Mouse (Mus musculus) CH12.LX (cell line): ENCODE data around the gene Gbgt1.

Experiments
- CTCF ChIP-seq, 2 experiments: IDR thresholded peaks in 1 of 2; conservative IDR thresholded peaks in 1 of 2; 2 replicates each; pipeline ENCODE4 v1.5.1; 2011 to 2012; ENCODE audit warnings: low read depth in 2 of 2, low read length in 2 of 2, improper control_type of control experiment in 1 of 2, inconsistent platforms in 1 of 2, mild to moderate bottlenecking in 1 of 2, moderate library complexity in 1 of 2
- EP300 ChIP-seq: IDR thresholded peaks from 2 replicates; pipeline ENCODE4 v1.6.1; 2011; ENCODE audit warnings: low read length, improper control_type of control experiment
- MXI1 ChIP-seq: IDR thresholded peaks from 2 replicates; pipeline ENCODE4 v1.6.1; 2011; ENCODE audit warnings: mild to moderate bottlenecking, low read depth, low read length, improper control_type of control experiment
- SIN3A ChIP-seq: IDR thresholded peaks from 2 replicates; pipeline ENCODE4 v1.6.1; 2012; ENCODE audit warnings: low read length, improper control_type of control experiment, inconsistent platforms
- USF1 ChIP-seq: IDR thresholded peaks from 2 replicates; pipeline ENCODE4 v1.6.1; 2014; ENCODE audit warnings: low read depth, mild to moderate bottlenecking, inconsistent platforms, low read length, improper control_type of control experiment
- USF2 ChIP-seq: conservative IDR thresholded peaks from 2 replicates; pipeline ENCODE4 v1.6.1; 2011; ENCODE audit warnings: low read depth, low read length, improper control_type of control experiment
- ZNF384 ChIP-seq: IDR thresholded peaks from 2 replicates; pipeline ENCODE4 v1.6.1; 2012; ENCODE audit warnings: low read depth, low read length, improper control_type of control experiment, inconsistent platforms

GRCm38 (mm10) chr2:28532938-28533771, 36.5 kb downstream of the Gbgt1 start:
- TF ChIP-seq USF2: no peak
- no peak for TF ChIP-seq CTCF (conservative IDR thresholded peaks at IDR 0.05 in 1 of 2, IDR thresholded peaks at IDR 0.05 in 1 of 2; ENCODE audit: low read depth in 2 of 2, low read length in 2 of 2)
- TF ChIP-seq SIN3A: 0 out of 2 replicates have a peak, but pooled peaks have one; percentile 37
- no peak for TF ChIP-seq ZNF384
- no peak for TF ChIP-seq EP300
- peak; percentile 30; the same call in 1 of the 2 replicates for TF ChIP-seq MXI1
- TF ChIP-seq USF1: no peak
